Mouse (Mus musculus): Measurements from ENCODE around the gene Ist1.

DNA sequence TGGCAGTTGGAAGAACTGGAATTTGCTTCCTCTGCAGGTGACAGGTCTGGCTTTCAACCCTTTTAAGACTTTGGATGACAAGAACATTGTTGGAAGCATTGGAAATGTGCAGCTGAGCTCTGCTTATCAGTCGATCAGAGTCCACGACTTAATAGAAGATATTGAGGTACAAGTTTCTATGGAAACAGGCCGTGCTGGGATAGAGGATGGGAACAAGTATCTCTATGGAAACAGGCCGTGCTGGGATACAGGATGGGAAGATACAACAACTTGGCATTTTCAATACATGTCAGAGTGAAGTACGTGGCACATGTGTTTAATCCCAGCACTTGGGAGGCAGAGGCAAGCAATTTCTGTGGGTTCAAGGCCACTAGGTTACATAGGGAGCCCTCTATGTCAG lies 60.6 kb downstream of the Ist1 start:
- no peak for TF ChIP-seq CTCF (IDR thresholded peaks at IDR 0.05; ENCODE audit: low read depth, low read length)
- no peak for TF ChIP-seq EP300 (IDR thresholded peaks at IDR 0.05; ENCODE audit: insufficient read depth, low read depth, low read length)
- no peak for TF ChIP-seq POLR2A (IDR thresholded peaks at IDR 0.05; ENCODE audit: insufficient read depth, low read length)
